Mouse (Mus musculus) brain, embryonic 14.5 days (tissue): ENCODE measurements around the gene Mbnl2. TPM values are rescaled to one million over a fixed set of nuclear protein-coding genes. Genes with fewer than 3 reads are reported as not detected.

Experiments
- DNase-seq: peaks from one replicate; pipeline ENCODE4 v3.0.0-alpha.2; 2011; ENCODE audit warnings: low read depth
- CTCF ChIP-seq: fragments of 200-500 bp; IDR thresholded peaks from 2 replicates; pipeline ENCODE4 v1.5.1; 2012; ENCODE audit warnings: inconsistent platforms, mild to moderate bottlenecking, moderate library complexity, borderline replicate concordance; ENCODE audit not compliant: insufficient read depth, insufficient read length; ENCODE audit errors: extremely low read depth
- POLR2A ChIP-seq: fragments of 200-500 bp; IDR thresholded peaks from 2 replicates; pipeline ENCODE4 v1.6.1; 2012; ENCODE audit warnings: mild to moderate bottlenecking, inconsistent platforms, borderline replicate concordance; ENCODE audit not compliant: poor library complexity, insufficient read depth, insufficient read length, severe bottlenecking; ENCODE audit errors: extremely low read depth
- polyA plus RNA-seq: library from polyadenylated mRNA; depleted of rRNA; stranded (reverse); fragments of >200 nt; gene quantifications from 2 replicates; pipeline ENCODE4 v1.2.3, GENCODE M21; 2012

The Mbnl2 gene
- polyA plus RNA-seq, 1 experiment, result 20.2 TPM

DNA sequence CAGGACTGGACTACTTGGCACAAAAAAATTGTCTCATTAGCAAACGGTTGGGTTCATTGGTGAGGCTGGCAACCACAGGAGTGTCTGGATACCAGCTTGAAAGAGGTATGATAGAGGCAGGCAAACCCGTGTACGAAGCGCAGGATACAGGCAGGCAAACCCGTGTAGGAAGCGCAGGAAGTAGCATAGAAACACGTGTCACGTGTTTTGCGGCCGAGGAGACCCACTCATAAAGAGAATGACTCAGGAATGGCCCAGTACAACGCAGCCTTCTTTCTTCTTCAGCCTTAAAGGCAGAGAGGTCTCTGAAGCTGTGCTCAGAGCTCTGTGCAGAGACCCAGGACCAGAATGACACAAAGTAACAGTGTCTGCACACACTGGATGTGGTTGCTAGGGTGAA, 13.9 kb upstream of the Mbnl2 start:
- DNase-seq, result no peak
- no peak for TF ChIP-seq CTCF
- no peak for TF ChIP-seq POLR2A

- TF ChIP-seq POLR2A (no peak), CTCF (no peak)
These were observed 12.6 kb upstream of the Mbnl2 start for GRCm38 (mm10) chr14:120262660-120263379.

GRCm38 (mm10) chr14:120263380-120264135, 11.9 kb upstream of the Mbnl2 start:
- no peak for DNase-seq
- TF ChIP-seq POLR2A (no peak), CTCF (peak; percentile 64; the same call in 1 of the 2 replicates)

More at GRCm38 (mm10) chr14:120262660-120263379, 12.6 kb upstream of the Mbnl2 start:
- no peak for DNase-seq

GRCm38 (mm10) chr14:120265886-120266285, 9.6 kb upstream of the Mbnl2 start:
- TF ChIP-seq CTCF (no peak), POLR2A (no peak)
- no peak for DNase-seq

- no peak for DNase-seq
- TF ChIP-seq POLR2A, result no peak
- no peak for TF ChIP-seq CTCF
These were observed 8.3 kb upstream of the Mbnl2 start for GRCm38 (mm10) chr14:120267130-120267529.

GRCm38 (mm10) chr14:120270031-120270430, 5.4 kb upstream of the Mbnl2 start:
- no peak for TF ChIP-seq POLR2A
- TF ChIP-seq CTCF, result no peak
- no peak for DNase-seq

DNA sequence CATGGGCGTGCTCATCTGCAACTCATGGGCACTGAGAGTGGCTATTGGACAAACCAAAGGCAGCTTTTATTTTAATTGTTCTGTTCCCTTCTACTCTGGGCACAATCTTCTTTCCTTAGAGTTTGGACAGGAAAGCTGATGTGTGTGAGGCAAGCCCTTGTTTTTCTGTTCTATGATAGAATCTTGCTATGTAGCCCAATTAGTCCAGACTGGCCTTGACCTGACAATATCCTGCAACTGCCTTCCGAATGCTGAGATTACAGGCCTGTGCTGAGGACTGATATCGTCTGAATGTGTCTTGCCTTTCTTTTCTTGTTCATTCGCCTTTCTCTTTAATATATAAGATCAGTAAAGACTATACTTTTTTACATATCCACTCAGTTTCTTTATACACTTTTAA, 4.8 kb upstream of the Mbnl2 start:
- TF ChIP-seq POLR2A, result no peak
- no peak for TF ChIP-seq CTCF
- no peak for DNase-seq

DNA sequence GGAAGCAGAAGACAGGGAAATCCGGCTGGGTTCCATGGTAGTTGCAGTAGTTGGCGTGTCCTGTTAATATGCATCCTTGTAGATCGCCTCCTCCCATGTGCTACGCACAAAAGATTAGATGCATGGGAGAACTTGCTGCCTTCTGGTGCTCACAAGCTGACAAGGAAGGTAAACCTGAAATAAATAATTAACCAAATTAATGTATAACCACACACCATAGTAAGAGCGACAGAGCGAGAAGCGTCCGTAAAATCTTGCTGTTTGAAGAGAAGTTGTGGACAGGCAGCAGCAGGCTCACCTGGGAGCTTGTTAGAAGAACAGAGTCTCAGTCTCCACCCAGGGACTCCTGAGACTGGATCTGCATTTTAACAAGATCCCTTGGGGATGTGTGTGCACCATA, 4.4 kb upstream of the Mbnl2 start:
- no peak for DNase-seq
- TF ChIP-seq POLR2A, result no peak
- TF ChIP-seq CTCF, result no peak

GRCm38 (mm10) chr14:120273766-120274165, 1.7 kb upstream of the Mbnl2 start:
- no peak for DNase-seq
- TF ChIP-seq POLR2A, result no peak
- no peak for TF ChIP-seq CTCF

GRCm38 (mm10) chr14:120274746-120275145, 723 bp upstream of the Mbnl2 start:
- DNase-seq, result no peak
- TF ChIP-seq POLR2A (no peak), CTCF (no peak)

DNA sequence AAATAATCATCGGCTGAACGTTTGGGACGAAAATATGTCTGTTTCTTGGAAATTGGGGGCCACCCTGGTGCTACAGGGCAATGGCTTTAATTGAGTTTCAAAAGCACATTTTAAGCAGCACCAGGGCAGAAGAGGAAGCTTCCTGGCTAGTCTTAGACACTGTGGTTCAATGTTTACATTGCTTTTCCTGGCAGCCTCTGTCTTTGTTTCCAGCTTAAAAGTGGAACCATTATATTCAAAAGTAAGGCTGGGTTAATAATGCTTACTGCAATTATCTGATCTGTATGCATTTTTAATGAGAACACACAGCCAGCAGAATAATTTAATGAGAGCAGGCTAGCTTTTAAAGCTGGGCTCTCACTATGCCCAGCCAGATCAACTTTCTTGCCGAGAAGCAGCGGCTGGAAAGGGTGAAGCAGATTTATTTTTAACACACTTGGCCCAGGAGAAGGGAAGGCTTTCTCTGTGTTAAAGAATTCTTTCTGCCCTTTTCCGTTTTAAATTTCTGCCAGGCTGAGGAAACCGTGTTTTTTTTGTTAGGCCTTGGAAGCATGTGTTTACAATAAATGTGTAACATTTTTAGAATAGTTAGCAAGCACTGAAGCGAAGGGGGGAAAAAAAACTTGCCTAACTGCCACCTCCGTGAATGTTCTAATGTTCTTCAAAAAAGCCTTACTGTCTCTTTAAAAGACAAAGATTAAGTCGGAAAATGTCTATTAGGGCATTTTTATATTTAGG, 1.0 kb downstream of the Mbnl2 start:
- TF ChIP-seq POLR2A (no peak), CTCF (no peak)
- peak; percentile 89 for DNase-seq
